Mouse (Mus musculus) kidney, embryonic 15.5 days (tissue): ENCODE data around the gene Slc6a19. TPM values are rescaled to one million over a fixed set of nuclear protein-coding genes. Genes with fewer than 3 reads are reported as not detected.
"Not testable (repeated sequence)": the region's sequence is repeated elsewhere in the genome, so short reads cannot be mapped to it uniquely, and the experiment has no call there.

Experiments used
- ATAC-seq: fragments of 200-750 bp; cut with Nextera tagmentation; replicated peaks from 2 replicates; pipeline ENCODE4 v1.8.0; 2017; ENCODE audit warnings: moderate TSS enrichment; ENCODE audit not compliant: low FRiP score
- H3K27ac ChIP-seq: fragments of 300-500 bp; sonication (generic); 2 replicates; pipeline ENCODE4 v1.5.1; 2015; ENCODE audit warnings: mild to moderate bottlenecking, inconsistent platforms
- H3K27me3 ChIP-seq: fragments of 300-500 bp; sonication (generic); 2 replicates; pipeline ENCODE4 v1.6.1; 2015; ENCODE audit warnings: inconsistent platforms
- H3K36me3 ChIP-seq: fragments of 300-500 bp; sonication (generic); 2 replicates; pipeline ENCODE4 v1.6.1; 2015; ENCODE audit warnings: inconsistent platforms
- H3K4me1 ChIP-seq: fragments of 300-500 bp; sonication (generic); 2 replicates; pipeline ENCODE4 v1.6.1; 2015; ENCODE audit warnings: inconsistent platforms
- H3K4me2 ChIP-seq: fragments of 300-500 bp; sonication (generic); 2 replicates; pipeline ENCODE4 v1.6.1; 2015; ENCODE audit warnings: moderate library complexity, mild to moderate bottlenecking, inconsistent platforms
- H3K4me3 ChIP-seq: fragments of 300-500 bp; sonication (generic); replicated peaks from 2 replicates; pipeline ENCODE4 v1.5.1; 2015; ENCODE audit warnings: mild to moderate bottlenecking, inconsistent platforms
- H3K9ac ChIP-seq: fragments of 300-500 bp; sonication (generic); 2 replicates; pipeline ENCODE4 v1.6.1; 2015; ENCODE audit warnings: mild to moderate bottlenecking, inconsistent platforms
- H3K9me3 ChIP-seq: fragments of 300-500 bp; sonication (generic); replicated peaks from 2 replicates; pipeline ENCODE4 v1.6.1; 2016; ENCODE audit warnings: inconsistent platforms
- WGBS: fragments of 180-500 bp; shearing (Covaris S2); methylation state at CpG from one replicate; pipeline ENCODE4 v1.1.7; 2015; ENCODE audit warnings: mixed read lengths; 5-methylcytosine and 5-hydroxymethylcytosine counted together
- polyA plus RNA-seq: library from polyadenylated mRNA; unstranded; fragments of >200 nt; fragmentation: Nextera tagmentation; extraction: Ambion mirVana; gene quantifications from 2 replicates; pipeline ENCODE4 v1.2.1, GENCODE M21; 2015

Gene Slc6a19
- polyA plus RNA-seq, result 0.78 and 1.6 TPM in 2 replicates

- H3K36me3 ChIP-seq, result no peaks in the 10 kb centered on the region
- H3K27me3 ChIP-seq, result no peaks in the 10 kb centered on the region
- H3K4me1 ChIP-seq, result peaks cover 4% of the 10 kb centered on the region; the same call in 1 of the 2 replicates
- no peak within 1 kb of the TSS for H3K27ac ChIP-seq
- no peaks in the 10 kb centered on the region for H3K9me3 ChIP-seq
- H3K4me2 ChIP-seq, result no peak within 1 kb of the TSS
- WGBS, result 92% methylated on average over 7 of the region's 7 CpGs
- no peak for ATAC-seq
- no peak within 1 kb of the TSS for H3K4me3 ChIP-seq
- no peak within 1 kb of the TSS for H3K9ac ChIP-seq
Observed at GRCm38 (mm10) chr13:73704694-73705325, at the start of gene Slc6a19. Gene Slc6a19 (minus strand): TSS chr13:73704865.

- WGBS, result 87% methylated on average over 3 of the region's 3 CpGs
- no peaks in the 10 kb centered on the region for H3K36me3 ChIP-seq
- H3K4me1 ChIP-seq, result peaks cover 14% of the 10 kb centered on the region
- ATAC-seq, result no peak
- no peaks in the 10 kb centered on the region for H3K9me3 ChIP-seq
- H3K27me3 ChIP-seq, result no peaks in the 10 kb centered on the region
- no peak overlapping the region for H3K27ac ChIP-seq
- no peak overlapping the region for H3K4me2 ChIP-seq
- no peak overlapping the region for H3K4me3 ChIP-seq
- no peak overlapping the region for H3K9ac ChIP-seq
Observed at GRCm38 (mm10) chr13:73751284-73751683, 46.6 kb upstream of the Slc6a19 start.

GRCm38 (mm10) chr13:73750435-73750834 lies 45.8 kb upstream of the Slc6a19 start:
- WGBS, result 65% methylated on average over 6 of the region's 6 CpGs
- ATAC-seq, result no peak
- H3K9me3 ChIP-seq, result no peaks in the 10 kb centered on the region

GRCm38 (mm10) chr13:73748663-73749440 lies 44.2 kb upstream of the Slc6a19 start:
- ATAC-seq, result 0 out of 2 replicates have a peak, but pooled peaks have one; percentile 16
- H3K9ac ChIP-seq, result no peak overlapping the region; the same call in 1 of the 2 replicates
- 45% methylated on average over 15 of the region's 15 CpGs for WGBS
- no peaks in the 10 kb centered on the region for H3K36me3 ChIP-seq
- H3K9me3 ChIP-seq, result no peaks in the 10 kb centered on the region
- H3K4me1 ChIP-seq, result peaks cover 14% of the 10 kb centered on the region
- no peak overlapping the region for H3K4me2 ChIP-seq
- no peaks in the 10 kb centered on the region for H3K27me3 ChIP-seq
- peak overlapping the region; percentile 71; the same call in 1 of the 2 replicates for H3K27ac ChIP-seq
- H3K4me3 ChIP-seq, result no peak overlapping the region

More at GRCm38 (mm10) chr13:73750435-73750834, 45.8 kb upstream of the Slc6a19 start:
- H3K27me3 ChIP-seq, result no peaks in the 10 kb centered on the region
- peaks cover 14% of the 10 kb centered on the region for H3K4me1 ChIP-seq
- H3K9ac ChIP-seq, result no peak overlapping the region
- no peaks in the 10 kb centered on the region for H3K36me3 ChIP-seq
- no peak overlapping the region for H3K4me2 ChIP-seq
- H3K4me3 ChIP-seq, result no peak overlapping the region
- H3K27ac ChIP-seq, result 0 out of 2 replicates have a peak overlapping the region, but pooled peaks have one; percentile 13

DNA sequence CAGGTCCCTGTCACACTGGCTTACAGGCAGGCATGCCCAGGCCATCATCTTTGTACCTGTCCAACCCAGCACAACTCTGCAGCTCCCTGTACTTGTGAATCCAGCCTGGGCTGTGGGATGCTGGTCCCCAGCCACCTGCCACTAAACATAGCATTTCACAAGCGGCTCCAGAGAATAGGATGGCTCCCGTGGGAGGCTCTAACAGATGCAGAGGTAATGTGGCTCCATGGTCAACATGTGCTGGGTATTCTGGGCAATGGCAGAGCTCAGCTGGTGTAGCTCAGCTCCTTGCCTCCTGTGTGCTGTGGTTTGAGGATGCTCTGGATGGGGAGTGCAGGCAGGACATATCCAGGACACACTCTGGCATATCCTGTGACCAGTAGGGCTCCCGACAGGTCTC lies 39.0 kb upstream of the Slc6a19 start:
- 69% methylated on average over 3 of the region's 3 CpGs for WGBS
- Histone ChIP-seq H3K4me3 (no peak overlapping the region), H3K9me3 (no peaks in the 10 kb centered on the region), H3K27ac (no peak overlapping the region), H3K36me3 (no peaks in the 10 kb centered on the region), H3K4me2 (no peak overlapping the region), H3K9ac (no peak overlapping the region), H3K27me3 (no peaks in the 10 kb centered on the region), H3K4me1 (peaks cover under 1% of the 10 kb centered on the region; the same call in 1 of the 2 replicates)
- ATAC-seq, result no peak

DNA sequence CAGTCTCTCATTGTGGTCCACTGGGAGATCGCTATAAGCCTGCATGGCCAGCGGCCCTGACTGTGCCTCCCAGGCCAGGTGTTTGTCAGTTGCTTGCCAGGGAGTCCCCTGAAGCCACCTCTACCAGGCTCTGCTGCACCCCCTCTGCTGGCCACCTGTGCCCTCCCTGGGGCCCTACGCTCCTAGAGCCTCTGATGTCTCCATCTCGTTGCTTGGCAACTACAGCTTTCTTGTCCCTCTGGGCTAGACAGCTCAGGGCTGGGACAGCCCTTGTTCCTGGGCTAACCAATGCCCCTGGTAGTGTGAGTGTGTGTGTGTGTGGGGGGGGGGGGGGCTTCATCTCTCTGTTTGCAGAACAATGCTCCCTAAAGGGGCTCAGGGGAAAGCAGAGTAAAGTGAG lies 38.3 kb upstream of the Slc6a19 start:
- WGBS, result 55% methylated on average over 4 of the region's 4 CpGs
- no peak overlapping the region for H3K4me2 ChIP-seq
- H3K27me3 ChIP-seq, result no peaks in the 10 kb centered on the region
- no peak overlapping the region for H3K9ac ChIP-seq
- no peak overlapping the region for H3K4me3 ChIP-seq
- H3K4me1 ChIP-seq, result no peaks in the 10 kb centered on the region
- no peaks in the 10 kb centered on the region for H3K36me3 ChIP-seq
- H3K27ac ChIP-seq, result no peak overlapping the region
- ATAC-seq, result 0 out of 2 replicates have a peak, but pooled peaks have one; percentile 40
- no peaks in the 10 kb centered on the region for H3K9me3 ChIP-seq

DNA sequence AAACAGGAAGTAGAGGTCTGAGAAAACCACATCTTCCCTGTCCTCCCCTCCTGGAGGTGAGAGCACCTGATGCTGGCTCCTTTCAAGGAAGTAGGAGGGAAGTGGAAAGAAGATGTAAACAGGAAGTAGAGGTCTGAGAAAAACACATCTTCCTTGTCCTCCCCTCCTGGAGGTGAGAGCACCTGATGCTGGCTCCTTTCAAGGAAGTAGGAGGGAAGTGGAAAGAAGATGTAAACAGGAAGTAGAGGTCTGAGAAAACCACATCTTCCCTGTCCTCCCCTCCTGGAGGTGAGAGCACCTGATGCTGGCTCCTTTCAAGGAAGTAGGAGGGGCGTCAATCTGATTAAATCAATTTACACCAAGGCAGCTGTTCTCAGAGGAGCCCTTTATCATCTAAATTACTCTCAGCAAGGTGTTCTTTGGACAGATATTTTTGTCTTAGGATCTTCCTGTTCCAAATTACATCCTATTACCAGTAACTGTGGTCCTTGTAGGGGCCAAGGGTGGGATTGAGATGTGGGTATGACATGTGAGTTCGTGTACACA lies 35.8 kb upstream of the Slc6a19 start:
- 56% methylated on average over 2 of the region's 2 CpGs for WGBS
- H3K36me3 ChIP-seq, ATAC-seq, H3K4me2 ChIP-seq, H3K27me3 ChIP-seq, H3K9ac ChIP-seq, H3K4me1 ChIP-seq, H3K9me3 ChIP-seq, H3K27ac ChIP-seq, H3K4me3 ChIP-seq: not testable (repeated sequence)

DNA sequence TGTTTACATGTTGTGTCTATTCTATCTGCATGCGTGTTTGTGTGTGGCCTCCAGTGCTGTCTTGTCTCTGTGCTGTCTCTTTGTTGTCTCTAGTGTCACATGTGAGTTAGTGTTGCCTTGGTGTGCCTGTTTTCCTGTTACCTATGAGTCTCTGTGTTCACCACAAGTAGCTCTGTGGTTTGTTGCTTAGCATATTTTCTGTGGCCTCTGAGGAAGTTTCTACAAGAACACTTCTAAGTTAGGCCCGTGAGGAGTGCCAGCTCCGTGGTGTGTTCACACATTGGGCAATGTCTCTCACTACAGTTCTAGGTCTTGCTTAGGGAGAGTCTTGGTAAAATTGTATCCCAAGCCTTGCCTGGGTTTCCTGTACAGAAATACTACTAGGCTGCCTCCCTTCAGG lies 32.3 kb upstream of the Slc6a19 start:
- whole genome bisulfite sequencing, result 93% methylated on average over 3 of the region's 3 CpGs
- no peak for ATAC-seq

DNA sequence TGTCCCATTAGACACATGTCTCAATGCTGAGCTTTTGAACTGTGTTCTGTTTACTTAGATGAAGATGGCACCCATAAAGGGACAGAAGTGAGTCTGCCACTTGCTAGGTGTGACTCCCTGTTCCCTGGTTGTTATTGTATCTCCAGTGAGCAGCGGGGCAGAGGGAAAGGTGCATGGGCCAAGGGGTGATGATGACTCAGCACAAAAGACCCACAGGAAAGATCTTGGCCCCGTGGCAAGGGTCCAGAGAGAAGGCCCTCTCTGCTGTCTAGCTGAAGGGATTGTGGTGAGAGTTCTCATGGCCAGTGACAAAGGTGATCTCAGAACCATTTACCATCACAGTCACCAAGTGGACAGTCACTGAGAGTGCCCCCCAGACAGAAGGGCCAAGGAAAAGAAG lies 31.3 kb upstream of the Slc6a19 start:
- peaks cover 17% of the 10 kb centered on the region for H3K27me3 ChIP-seq
- H3K9me3 ChIP-seq, result no peaks in the 10 kb centered on the region
- H3K4me2 ChIP-seq, result no peak overlapping the region
- H3K4me3 ChIP-seq, result no peak overlapping the region
- H3K4me1 ChIP-seq, result peaks cover 12% of the 10 kb centered on the region
- no peaks in the 10 kb centered on the region for H3K36me3 ChIP-seq
- no peak for ATAC-seq
- no peak overlapping the region for H3K27ac ChIP-seq
- no peak overlapping the region for H3K9ac ChIP-seq
- WGBS, result 65% methylated on average over 2 of the region's 2 CpGs

More for the DNA sequence above, 32.3 kb upstream of the Slc6a19 start:
- Histone ChIP-seq H3K27ac (no peak overlapping the region), H3K36me3 (no peaks in the 10 kb centered on the region), H3K9me3 (no peaks in the 10 kb centered on the region), H3K4me1 (peaks cover 12% of the 10 kb centered on the region), H3K9ac (no peak overlapping the region), H3K4me3 (no peak overlapping the region), H3K27me3 (peaks cover 16% of the 10 kb centered on the region), H3K4me2 (no peak overlapping the region)

DNA sequence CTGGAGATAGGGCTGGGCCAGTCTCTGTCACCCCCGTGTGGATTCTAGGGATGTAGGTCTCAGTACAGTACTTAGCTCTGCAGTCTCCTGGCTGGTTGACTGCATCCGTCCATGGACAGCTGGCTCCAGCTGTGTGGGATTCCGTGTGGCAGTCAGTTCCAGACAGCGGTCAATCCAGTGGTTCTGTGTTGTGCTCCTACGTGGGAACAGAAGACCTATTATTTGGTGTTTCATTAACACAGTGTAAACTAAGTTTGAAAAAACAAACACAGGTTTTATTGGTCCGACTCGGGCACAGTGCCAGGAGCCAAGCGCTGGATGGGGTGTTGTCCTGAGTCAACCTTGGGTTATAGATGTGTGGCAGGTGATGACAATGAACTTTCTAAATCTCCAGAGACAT lies 30.6 kb upstream of the Slc6a19 start:
- Histone ChIP-seq H3K27me3 (peaks cover 17% of the 10 kb centered on the region), H3K4me3 (no peak overlapping the region), H3K4me1 (peaks cover 12% of the 10 kb centered on the region), H3K4me2 (no peak overlapping the region), H3K9ac (no peak overlapping the region), H3K27ac (no peak overlapping the region), H3K9me3 (no peaks in the 10 kb centered on the region), H3K36me3 (no peaks in the 10 kb centered on the region)
- WGBS, result 56% methylated on average over 8 of the region's 8 CpGs
- ATAC-seq, result peak; percentile 59

GRCm38 (mm10) chr13:73734379-73734778 lies 29.7 kb upstream of the Slc6a19 start:
- Histone ChIP-seq H3K27ac (no peak overlapping the region), H3K4me1 (peaks cover 12% of the 10 kb centered on the region), H3K4me3 (no peak overlapping the region), H3K36me3 (no peaks in the 10 kb centered on the region), H3K9me3 (no peaks in the 10 kb centered on the region), H3K27me3 (peaks cover 17% of the 10 kb centered on the region), H3K9ac (no peak overlapping the region), H3K4me2 (no peak overlapping the region)
- ATAC-seq, result no peak
- 88% methylated on average over 1 of the region's 1 CpGs for WGBS
